Mouse (Mus musculus): ENCODE data around the gene Il12a. TPM values are rescaled to one million over a fixed set of nuclear protein-coding genes. Genes with fewer than 3 reads are reported as not detected.

Il12a gene
- polyA plus RNA-seq, 1 experiment, result 4.0 TPM

GRCm38 (mm10) chr3:68683579-68683978, 6.9 kb upstream of the Il12a start:
- DNase-seq (ENCODE audit: extremely low spot score in 1 of 2, low spot score in 1 of 2), result no peak

GRCm38 (mm10) chr3:68684207-68684606, 6.2 kb upstream of the Il12a start:
- DNase-seq (ENCODE audit: extremely low spot score in 1 of 2, low spot score in 1 of 2), result peak in 1 of 2 experiments; percentile 50

- peak in 1 of 2 experiments; percentile 72 for DNase-seq (ENCODE audit: extremely low spot score in 1 of 2, low spot score in 1 of 2)
Measured at GRCm38 (mm10) chr3:68686852-68687560, 3.4 kb upstream of the Il12a start.

GRCm38 (mm10) chr3:68689346-68689745, 1.1 kb upstream of the Il12a start:
- DNase-seq (ENCODE audit: extremely low spot score in 1 of 2, low spot score in 1 of 2), result no peak

- no peak for DNase-seq (ENCODE audit: extremely low spot score in 1 of 2, low spot score in 1 of 2)
Measured at GRCm38 (mm10) chr3:68691100-68691778, 795 bp downstream of the Il12a start.

GRCm38 (mm10) chr3:68691938-68692599, 1.6 kb downstream of the Il12a start:
- DNase-seq (ENCODE audit: extremely low spot score in 1 of 2, low spot score in 1 of 2), result no peak

- peak in 1 of 2 experiments; percentile 52 for DNase-seq (ENCODE audit: extremely low spot score in 1 of 2, low spot score in 1 of 2)
Measured at GRCm38 (mm10) chr3:68692600-68693225, 2.3 kb downstream of the Il12a start.

GRCm38 (mm10) chr3:68693441-68694048, 3.1 kb downstream of the Il12a start:
- peak; percentile 78 to 90 for DNase-seq (ENCODE audit: extremely low spot score in 1 of 2, low spot score in 1 of 2)

GRCm38 (mm10) chr3:68695321-68695720, 4.9 kb downstream of the Il12a start:
- DNase-seq (ENCODE audit: extremely low spot score in 1 of 2, low spot score in 1 of 2), result no peak

- no peak for DNase-seq (ENCODE audit: extremely low spot score in 1 of 2, low spot score in 1 of 2)
Measured at GRCm38 (mm10) chr3:68696495-68697200, 6.2 kb downstream of the Il12a start.

- DNase-seq (ENCODE audit: extremely low spot score in 1 of 2, low spot score in 1 of 2), result no peak
Measured at GRCm38 (mm10) chr3:68698601-68699000, 8.2 kb downstream of the Il12a start.

- no peak for DNase-seq (ENCODE audit: extremely low spot score in 1 of 2, low spot score in 1 of 2)
Measured at GRCm38 (mm10) chr3:68700091-68700490, 9.6 kb downstream of the Il12a start.

GRCm38 (mm10) chr3:68706307-68706706, 15.9 kb downstream of the Il12a start:
- no peak for DNase-seq (ENCODE audit: extremely low spot score in 1 of 2, low spot score in 1 of 2)

- DNase-seq (ENCODE audit: extremely low spot score in 1 of 2, low spot score in 1 of 2), result peak in 1 of 2 experiments; percentile 71
Measured at GRCm38 (mm10) chr3:68708230-68708629, 17.8 kb downstream of the Il12a start.

GRCm38 (mm10) chr3:68709198-68709797, 18.9 kb downstream of the Il12a start:
- peak in 1 of 2 experiments; percentile 84 for DNase-seq (ENCODE audit: extremely low spot score in 1 of 2, low spot score in 1 of 2)

- no peak for DNase-seq (ENCODE audit: extremely low spot score in 1 of 2, low spot score in 1 of 2)
Measured at GRCm38 (mm10) chr3:68710436-68710835, 20.0 kb downstream of the Il12a start.

GRCm38 (mm10) chr3:68711510-68711909, 21.1 kb downstream of the Il12a start:
- DNase-seq (ENCODE audit: extremely low spot score in 1 of 2, low spot score in 1 of 2), result no peak

GRCm38 (mm10) chr3:68713550-68713949, 23.1 kb downstream of the Il12a start:
- peak in 1 of 2 experiments; percentile 78 for DNase-seq (ENCODE audit: extremely low spot score in 1 of 2, low spot score in 1 of 2)

GRCm38 (mm10) chr3:68717346-68717745, 26.9 kb downstream of the Il12a start:
- peak in 1 of 2 experiments; percentile 81 for DNase-seq (ENCODE audit: extremely low spot score in 1 of 2, low spot score in 1 of 2)
